Mouse (Mus musculus) kidney, adult 2 months (tissue): ENCODE measurements around the gene Ubxn2a.

Experiments used
- CTCF ChIP-seq: fragments of 200-500 bp; conservative IDR thresholded peaks from 2 replicates; pipeline ENCODE4 v1.5.1; 2011; ENCODE audit warnings: low read depth, mild to moderate bottlenecking, control low read depth, low read length, moderate library complexity, mixed read lengths; ENCODE audit not compliant: insufficient read depth, insufficient read length
- POLR2A ChIP-seq: fragments of 200-500 bp; IDR thresholded peaks from one replicate; pipeline ENCODE4 v1.6.1; 2011; ENCODE audit warnings: low read depth, low read length, control low read depth

DNA sequence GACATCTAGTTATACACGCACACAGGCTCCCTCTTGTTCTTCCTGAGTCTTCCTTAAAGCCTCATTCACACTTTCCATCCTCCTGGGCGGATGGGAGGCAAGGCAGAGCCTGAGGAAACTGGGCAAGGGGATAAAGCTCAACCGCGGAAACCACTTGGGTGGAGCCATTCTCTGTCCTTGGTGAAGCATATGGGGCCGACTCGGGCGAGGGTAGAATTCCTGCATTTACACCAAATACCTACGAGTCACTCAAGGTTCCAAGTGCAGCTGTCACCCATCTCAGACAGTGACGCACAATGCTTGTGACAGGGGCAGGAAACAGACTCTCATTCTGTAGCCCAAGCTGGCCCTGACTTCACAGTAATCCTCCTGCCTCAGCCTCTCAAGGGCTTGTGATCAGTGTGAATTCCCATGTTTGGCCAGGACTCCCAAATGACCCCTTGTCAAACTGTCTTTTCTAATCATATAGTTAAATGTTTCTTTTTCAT lies 29.2 kb downstream of the Ubxn2a start:
- TF ChIP-seq POLR2A = no peak
- TF ChIP-seq CTCF = no peak
